Mouse (Mus musculus): Measurements from ENCODE around the gene Stab1. TPM values are rescaled to one million over a fixed set of nuclear protein-coding genes. Genes with fewer than 3 reads are reported as not detected.

The Stab1 gene
- polyA plus RNA-seq, 1 experiment: 114 TPM

DNA sequence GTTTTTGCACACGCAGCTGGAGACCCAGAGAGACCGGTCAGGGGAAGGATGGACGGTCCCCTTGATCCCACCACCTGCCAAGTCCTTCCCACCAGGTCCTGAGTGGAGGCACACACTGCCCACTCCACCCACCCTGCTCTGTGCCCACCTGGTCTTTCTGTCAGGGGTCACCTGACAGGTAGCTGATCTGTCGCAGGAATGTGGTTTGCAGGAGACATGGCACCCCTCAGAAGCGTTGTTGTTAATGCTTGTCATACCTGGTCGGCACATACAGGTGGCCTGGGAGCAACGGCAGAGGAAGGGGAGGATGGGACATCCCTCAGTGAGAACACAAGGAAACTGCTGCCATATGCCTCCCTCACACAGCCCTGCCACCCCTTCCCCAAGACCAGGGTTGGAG is 7.2 kb downstream of the Stab1 start:
- TF ChIP-seq CTCF (IDR thresholded peaks at IDR 0.05; ENCODE audit: insufficient read depth, low read length): no peak
- no peak for TF ChIP-seq POLR2A (IDR thresholded peaks at IDR 0.05; ENCODE audit: borderline replicate concordance, extremely low read depth, low read depth, low read length)
- 84% methylated on average over 7 of the region's 7 CpGs for WGBS
- DNase-seq: no peak
- Histone ChIP-seq H3K4me3 (replicated peaks; ENCODE audit: extremely low read depth, low read depth, low read length) (no peak overlapping the region), H3K4me1 (ENCODE audit: control insufficient read depth, insufficient read depth, low read length) (no peaks in the 10 kb centered on the region)

- WGBS: 61% methylated on average over 27 of the region's 27 CpGs
- no peak for DNase-seq
- Histone ChIP-seq H3K4me1 (ENCODE audit: control insufficient read depth, insufficient read depth, low read length) (no peaks in the 10 kb centered on the region), H3K4me3 (replicated peaks; ENCODE audit: extremely low read depth, low read depth, low read length) (no peak overlapping the region)
- TF ChIP-seq POLR2A (IDR thresholded peaks at IDR 0.05; ENCODE audit: borderline replicate concordance, extremely low read depth, low read depth, low read length) (no peak), CTCF (IDR thresholded peaks at IDR 0.05; ENCODE audit: insufficient read depth, low read length) (no peak)
Measured at GRCm38 (mm10) chr14:31160196-31161150, 8.0 kb downstream of the Stab1 start.

- H3K4me3 ChIP-seq (replicated peaks; ENCODE audit: extremely low read depth, low read depth, low read length): no peak overlapping the region
- TF ChIP-seq CTCF (IDR thresholded peaks at IDR 0.05; ENCODE audit: insufficient read depth, low read length) (no peak), POLR2A (IDR thresholded peaks at IDR 0.05; ENCODE audit: borderline replicate concordance, extremely low read depth, low read depth, low read length) (no peak)
- WGBS: 94% methylated on average over 11 of the region's 11 CpGs
Measured at GRCm38 (mm10) chr14:31145694-31146093, 22.7 kb downstream of the Stab1 start.

GRCm38 (mm10) chr14:31141011-31141410 is 27.4 kb downstream of the Stab1 start:
- no peak for DNase-seq
- TF ChIP-seq CTCF (IDR thresholded peaks at IDR 0.05; ENCODE audit: insufficient read depth, low read length) (no peak), POLR2A (IDR thresholded peaks at IDR 0.05; ENCODE audit: borderline replicate concordance, extremely low read depth, low read depth, low read length) (no peak)
- Histone ChIP-seq H3K4me1 (ENCODE audit: control insufficient read depth, insufficient read depth, low read length) (no peaks in the 10 kb centered on the region), H3K4me3 (replicated peaks; ENCODE audit: extremely low read depth, low read depth, low read length) (no peak overlapping the region)
- 96% methylated on average over 14 of the region's 14 CpGs for WGBS

More at GRCm38 (mm10) chr14:31145694-31146093, 22.7 kb downstream of the Stab1 start:
- no peaks in the 10 kb centered on the region for H3K4me1 ChIP-seq (ENCODE audit: control insufficient read depth, insufficient read depth, low read length)
- no peak for DNase-seq

GRCm38 (mm10) chr14:31140141-31140540 is 28.3 kb downstream of the Stab1 start:
- Histone ChIP-seq H3K4me3 (replicated peaks; ENCODE audit: extremely low read depth, low read depth, low read length) (no peak overlapping the region), H3K4me1 (ENCODE audit: control insufficient read depth, insufficient read depth, low read length) (no peaks in the 10 kb centered on the region)
- no peak for TF ChIP-seq CTCF (IDR thresholded peaks at IDR 0.05; ENCODE audit: insufficient read depth, low read length)
- no peak for TF ChIP-seq POLR2A (IDR thresholded peaks at IDR 0.05; ENCODE audit: borderline replicate concordance, extremely low read depth, low read depth, low read length)
- no peak for DNase-seq
- WGBS: 79% methylated on average over 15 of the region's 15 CpGs

DNA sequence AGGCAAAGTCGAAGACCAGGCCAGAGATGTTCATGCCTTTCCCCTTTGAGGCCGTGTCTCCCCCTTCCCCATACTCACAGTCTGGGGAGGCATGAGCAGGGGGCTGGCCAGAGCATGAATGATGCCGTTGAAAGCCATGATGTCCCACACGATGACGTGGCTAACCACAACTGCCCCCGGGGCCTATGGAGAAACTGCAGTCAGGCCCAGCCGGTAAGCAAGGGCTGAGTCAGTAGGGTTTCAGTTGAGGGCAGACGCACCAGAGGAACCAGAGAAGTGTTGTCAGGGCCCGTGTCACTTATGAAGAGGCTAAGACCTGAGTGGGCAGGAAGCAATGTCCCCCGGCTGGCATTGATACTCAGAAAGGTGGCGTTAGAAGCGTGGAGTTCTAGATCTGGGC is 28.8 kb downstream of the Stab1 start:
- TF ChIP-seq POLR2A (IDR thresholded peaks at IDR 0.05; ENCODE audit: borderline replicate concordance, extremely low read depth, low read depth, low read length) (no peak), CTCF (IDR thresholded peaks at IDR 0.05; ENCODE audit: insufficient read depth, low read length) (no peak)
- no peaks in the 10 kb centered on the region for H3K4me1 ChIP-seq (ENCODE audit: control insufficient read depth, insufficient read depth, low read length)
- no peak overlapping the region for H3K4me3 ChIP-seq (replicated peaks; ENCODE audit: extremely low read depth, low read depth, low read length)
- WGBS: 79% methylated on average over 12 of the region's 12 CpGs
- no peak for DNase-seq

DNA sequence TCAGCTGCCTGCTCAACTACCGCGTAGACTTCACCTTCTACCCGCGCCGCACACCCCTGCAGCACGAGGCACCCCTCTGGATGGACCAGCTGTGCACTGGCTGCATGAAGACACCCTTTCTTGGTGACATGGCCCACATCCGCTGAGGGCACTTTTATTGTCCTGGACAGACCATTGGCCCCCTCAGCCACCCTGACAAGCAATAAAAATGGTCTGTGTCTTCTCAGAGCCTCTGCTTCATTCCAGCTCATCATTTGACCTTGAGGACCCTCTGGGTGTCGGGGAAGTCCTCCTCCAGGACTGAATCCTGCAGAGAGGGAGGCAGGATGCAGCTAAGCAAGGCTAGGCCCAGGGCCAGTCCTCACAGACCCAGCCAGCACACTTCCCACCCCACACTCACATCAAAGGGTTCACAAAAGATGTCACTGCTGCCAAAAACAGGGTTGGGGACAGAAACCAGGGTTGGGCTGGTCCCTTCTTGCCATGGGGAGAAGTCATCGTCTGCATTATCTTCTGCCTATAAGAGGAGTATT is 29.5 kb downstream of the Stab1 start:
- 89% methylated on average over 9 of the region's 9 CpGs for WGBS
- H3K4me3 ChIP-seq (replicated peaks; ENCODE audit: extremely low read depth, low read depth, low read length): no peak overlapping the region
- no peak for DNase-seq
- TF ChIP-seq CTCF (IDR thresholded peaks at IDR 0.05; ENCODE audit: insufficient read depth, low read length) (no peak), POLR2A (IDR thresholded peaks at IDR 0.05; ENCODE audit: borderline replicate concordance, extremely low read depth, low read depth, low read length) (no peak)
- no peaks in the 10 kb centered on the region for H3K4me1 ChIP-seq (ENCODE audit: control insufficient read depth, insufficient read depth, low read length)

DNA sequence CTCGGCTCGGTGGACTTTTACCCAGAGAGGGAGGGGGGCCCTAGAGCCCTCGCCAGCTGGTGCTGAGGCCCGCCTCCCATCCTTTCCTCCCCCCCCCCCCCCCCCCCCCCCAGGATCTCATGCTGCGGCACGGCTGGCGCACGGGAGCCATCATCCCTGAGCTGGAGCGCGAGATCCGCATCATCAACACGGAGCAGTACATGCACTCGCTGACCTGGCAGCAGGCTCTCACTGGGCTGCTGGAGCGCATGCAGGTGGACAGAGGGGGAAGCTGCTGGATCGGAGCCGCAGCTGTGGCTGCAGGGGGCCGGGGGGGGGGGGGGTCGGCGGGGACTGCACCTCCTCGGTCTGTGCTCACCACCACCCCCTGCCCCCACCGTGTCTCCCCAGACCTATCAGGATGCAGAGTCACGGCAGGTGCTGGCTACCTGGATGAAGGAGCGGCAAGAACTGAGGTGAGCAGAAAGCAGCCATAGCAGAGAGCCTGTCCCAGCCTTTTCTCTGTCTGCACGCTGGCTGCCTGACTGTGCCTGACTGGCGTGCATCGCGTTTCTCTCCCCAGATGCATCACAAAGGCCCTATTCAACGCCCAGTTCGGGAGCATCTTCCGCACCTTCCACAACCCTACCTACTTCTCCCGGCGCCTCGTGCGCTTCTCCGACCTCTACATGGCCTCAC is 30.1 kb downstream of the Stab1 start:
- DNase-seq: no peak
- Histone ChIP-seq H3K4me3 (replicated peaks; ENCODE audit: extremely low read depth, low read depth, low read length) (no peak overlapping the region), H3K4me1 (ENCODE audit: control insufficient read depth, insufficient read depth, low read length) (no peaks in the 10 kb centered on the region)
- 73% methylated on average over 25 of the region's 35 CpGs for WGBS
- TF ChIP-seq POLR2A (IDR thresholded peaks at IDR 0.05; ENCODE audit: borderline replicate concordance, extremely low read depth, low read depth, low read length) (no peak), CTCF (IDR thresholded peaks at IDR 0.05; ENCODE audit: insufficient read depth, low read length) (no peak)

- 68% methylated on average over 11 of the region's 11 CpGs for WGBS
- no peak for DNase-seq
- Histone ChIP-seq H3K4me1 (ENCODE audit: control insufficient read depth, insufficient read depth, low read length) (no peaks in the 10 kb centered on the region), H3K4me3 (replicated peaks; ENCODE audit: extremely low read depth, low read depth, low read length) (no peak overlapping the region)
- no peak for TF ChIP-seq POLR2A (IDR thresholded peaks at IDR 0.05; ENCODE audit: borderline replicate concordance, extremely low read depth, low read depth, low read length)
- TF ChIP-seq CTCF (IDR thresholded peaks at IDR 0.05; ENCODE audit: insufficient read depth, low read length): no peak
Measured at GRCm38 (mm10) chr14:31137791-31138190, 30.6 kb downstream of the Stab1 start.

Measured in lung, adult 2 months (tissue).